Mouse (Mus musculus): ENCODE measurements around the gene Wfdc3.
A peak's percentile ranks its signal among the peaks of the same experiment; 100 is the strongest.

Wfdc3 gene

DNA sequence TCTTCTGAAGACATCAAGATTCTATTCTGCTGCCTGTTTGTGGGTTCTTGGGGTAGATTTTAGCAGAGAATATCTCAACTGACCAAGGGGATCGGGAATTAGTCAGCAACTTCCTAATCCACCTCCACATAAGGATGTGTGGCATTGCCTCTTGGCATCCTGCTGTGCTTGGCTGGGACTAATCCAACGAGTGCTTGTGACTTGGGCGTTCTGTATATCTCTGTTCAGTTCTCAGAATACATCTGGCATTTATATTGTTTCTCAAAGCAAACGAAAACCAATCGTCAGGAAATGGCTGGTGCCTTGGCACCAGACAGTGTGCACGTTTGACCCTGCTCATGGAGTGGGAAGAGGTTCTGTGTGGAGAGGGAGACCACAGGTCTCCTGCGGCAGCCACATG, 5.9 kb downstream of the Wfdc3 start:
- DNase-seq (ENCODE audit: low read depth, low spot score): no peak

GRCm38 (mm10) chr2:164737377-164738090, 8.2 kb downstream of the Wfdc3 start:
- no peak for DNase-seq (ENCODE audit: low read depth, low spot score)

DNA sequence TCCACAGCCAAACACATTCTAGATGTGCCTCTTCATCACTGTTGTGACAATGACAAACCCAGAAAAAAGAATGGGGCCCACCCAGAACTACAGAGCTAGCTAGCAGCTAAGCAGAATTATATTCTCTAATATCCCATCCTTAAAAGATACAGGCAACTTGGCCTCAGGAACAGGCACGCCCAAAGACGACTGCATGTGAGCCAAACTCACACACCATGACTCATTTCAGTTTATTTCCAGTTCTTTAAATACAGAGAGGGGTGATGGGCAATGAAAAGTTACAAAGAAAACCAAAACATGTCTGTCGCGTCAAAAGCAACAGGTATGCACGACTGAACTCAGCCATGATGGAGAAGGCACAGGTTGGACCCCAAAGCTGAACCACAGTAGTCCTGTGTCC, 10.3 kb downstream of the Wfdc3 start:
- DNase-seq (ENCODE audit: low read depth, low spot score): no peak

DNA sequence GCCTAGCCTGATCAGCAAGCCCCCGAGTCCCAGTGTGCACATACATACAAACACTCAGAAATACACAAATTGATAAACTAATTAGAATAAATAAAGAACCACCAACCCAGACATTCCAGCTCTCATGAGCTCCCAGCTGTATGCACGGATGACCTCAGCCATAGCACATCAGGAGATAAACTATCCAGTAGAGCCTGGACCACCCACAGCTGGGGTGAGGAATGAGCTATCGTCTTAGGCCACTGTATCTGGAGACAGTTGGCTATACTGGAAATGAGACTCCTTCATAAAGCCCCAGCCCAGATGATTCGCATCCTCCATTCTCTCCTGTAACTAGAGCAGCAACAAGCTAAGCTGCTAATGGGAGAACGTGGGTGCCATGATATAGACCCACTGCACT, 10.9 kb downstream of the Wfdc3 start:
- no peak for DNase-seq (ENCODE audit: low read depth, low spot score)

GRCm38 (mm10) chr2:164733259-164733658, 12.5 kb downstream of the Wfdc3 start:
- DNase-seq (ENCODE audit: low read depth, low spot score): no peak

DNA sequence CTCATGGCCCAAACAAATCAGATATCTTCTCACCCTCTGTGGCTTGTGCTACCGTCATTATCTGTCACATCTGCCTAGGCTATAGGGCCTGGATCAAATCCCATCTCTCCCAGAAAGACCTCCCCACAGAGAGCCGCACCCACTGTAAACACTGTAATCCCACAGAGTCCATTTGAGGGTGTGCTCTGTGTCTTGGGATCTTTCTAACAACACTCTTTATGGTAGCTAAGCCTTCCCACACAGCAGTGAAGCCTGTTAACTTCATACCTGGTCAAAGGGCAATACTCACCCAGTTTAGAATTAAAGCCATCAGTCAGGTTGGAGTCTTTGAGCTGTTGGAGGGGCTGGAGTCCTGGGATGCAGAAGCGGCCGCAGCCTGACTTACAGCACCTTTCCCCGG, 14.0 kb downstream of the Wfdc3 start:
- DNase-seq (ENCODE audit: low read depth, low spot score): no peak

DNA sequence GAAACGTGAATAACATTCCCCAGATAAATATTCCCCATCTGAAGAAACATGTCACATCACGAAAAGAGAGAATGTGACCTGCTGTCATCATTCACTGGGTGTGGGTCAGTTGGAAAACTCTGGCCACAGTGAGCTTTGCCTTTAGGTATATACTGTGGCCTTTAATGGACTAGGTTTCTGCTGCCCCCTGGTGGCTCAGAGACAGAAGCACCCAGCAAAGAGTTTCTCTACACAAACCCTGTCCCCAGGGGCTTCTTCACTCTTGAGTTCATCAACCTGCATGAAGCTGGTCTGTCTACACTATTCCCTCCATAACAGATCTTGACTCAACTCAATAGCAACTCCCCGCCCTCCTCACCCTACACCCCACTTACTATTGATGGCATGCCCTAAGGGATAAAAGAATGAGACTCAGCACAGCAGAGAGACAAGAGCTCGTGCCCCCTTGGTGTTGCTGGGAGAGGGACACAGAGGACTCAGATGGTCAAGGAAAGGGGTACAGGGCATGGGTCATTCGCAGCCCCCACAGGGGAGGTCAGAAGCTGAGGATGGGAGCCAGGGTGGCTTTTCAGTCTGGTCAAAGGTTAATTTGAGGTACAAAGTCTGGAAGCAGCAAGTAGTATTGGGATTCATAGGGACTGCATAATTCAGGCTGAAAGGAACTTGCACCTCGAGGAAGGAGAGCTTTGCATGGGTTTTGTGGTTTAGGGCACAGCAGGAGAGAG, 19.7 kb downstream of the Wfdc3 start:
- peak; percentile 68 for DNase-seq (ENCODE audit: low read depth, low spot score)

DNA sequence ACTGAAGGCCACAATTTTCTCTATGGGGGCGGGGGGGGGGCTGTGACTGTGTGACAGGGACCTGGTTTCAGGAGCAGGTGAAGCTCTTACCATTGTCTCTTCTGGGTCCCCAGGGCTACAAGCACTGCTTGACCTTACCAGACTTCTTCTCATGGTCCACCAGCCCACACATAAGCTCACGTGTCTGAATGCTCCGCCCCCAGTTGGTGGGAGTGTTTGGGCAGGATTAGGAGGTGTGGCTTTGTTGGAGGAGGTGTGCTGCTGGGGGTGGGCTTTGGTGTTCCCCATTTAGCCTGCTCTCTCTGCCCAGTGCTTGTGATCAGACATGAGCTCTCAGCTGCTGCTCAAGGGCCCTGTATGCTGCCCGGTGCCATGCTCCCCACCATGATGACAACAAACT, 22.5 kb downstream of the Wfdc3 start:
- DNase-seq (ENCODE audit: low read depth, low spot score): peak; percentile 56

DNA sequence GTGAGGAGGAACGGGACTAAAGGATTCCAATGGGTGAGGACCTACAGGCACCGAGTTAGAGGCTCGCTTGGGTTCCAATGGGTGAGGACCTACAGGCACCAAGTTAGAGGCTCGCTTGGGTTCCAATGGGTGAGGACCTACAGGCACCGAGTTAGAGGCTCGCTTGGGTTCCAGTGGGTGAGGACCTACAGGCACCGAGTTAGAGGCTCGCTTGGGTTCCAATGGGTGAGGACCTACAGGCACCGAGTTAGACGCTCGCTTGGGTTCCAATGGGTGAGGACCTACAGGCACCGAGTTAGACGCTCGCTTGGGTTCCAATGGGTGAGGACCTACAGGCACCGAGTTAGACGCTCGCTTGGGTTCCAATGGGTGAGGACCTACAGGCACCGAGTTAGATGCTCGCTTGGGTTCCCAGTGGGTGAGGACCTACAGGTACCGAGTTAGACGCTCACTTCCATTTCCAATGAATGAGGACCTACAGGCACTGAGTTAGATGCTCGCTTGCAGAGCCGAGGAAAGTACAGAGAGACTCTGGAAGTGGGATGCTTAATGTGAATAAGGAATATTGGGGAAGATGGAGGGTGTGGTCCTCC, 29.4 kb downstream of the Wfdc3 start:
- DNase-seq (ENCODE audit: low read depth, low spot score): peak; percentile 32

GRCm38 (mm10) chr2:164715005-164715404, 30.7 kb downstream of the Wfdc3 start, which contains the start of gene Spint5:
Gene Spint5 (plus strand): TSS chr2:164715305.
- no peak for DNase-seq (ENCODE audit: low read depth, low spot score)

DNA sequence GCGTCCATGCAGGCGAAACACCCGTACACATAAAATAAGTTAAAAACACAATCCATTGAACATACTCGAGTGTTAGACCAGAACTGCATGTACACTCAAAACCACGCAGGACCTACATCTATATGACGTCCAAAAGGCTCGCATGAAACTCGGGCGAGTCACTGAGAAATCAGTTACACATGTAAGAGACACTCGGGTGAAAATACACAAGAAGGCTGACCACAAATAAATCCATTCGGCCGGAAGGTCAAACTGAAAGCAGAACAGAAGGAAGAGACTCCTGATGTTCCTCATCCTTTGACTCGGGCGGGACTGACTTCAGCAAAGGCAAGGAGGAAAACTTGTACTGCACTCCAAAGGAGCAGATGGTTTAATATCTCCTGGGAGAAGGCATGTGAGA, 39.7 kb downstream of the Wfdc3 start:
- DNase-seq (ENCODE audit: low read depth, low spot score): no peak

GRCm38 (mm10) chr2:164705328-164705727, 40.4 kb downstream of the Wfdc3 start:
- peak; percentile 18 for DNase-seq (ENCODE audit: low read depth, low spot score)

DNA sequence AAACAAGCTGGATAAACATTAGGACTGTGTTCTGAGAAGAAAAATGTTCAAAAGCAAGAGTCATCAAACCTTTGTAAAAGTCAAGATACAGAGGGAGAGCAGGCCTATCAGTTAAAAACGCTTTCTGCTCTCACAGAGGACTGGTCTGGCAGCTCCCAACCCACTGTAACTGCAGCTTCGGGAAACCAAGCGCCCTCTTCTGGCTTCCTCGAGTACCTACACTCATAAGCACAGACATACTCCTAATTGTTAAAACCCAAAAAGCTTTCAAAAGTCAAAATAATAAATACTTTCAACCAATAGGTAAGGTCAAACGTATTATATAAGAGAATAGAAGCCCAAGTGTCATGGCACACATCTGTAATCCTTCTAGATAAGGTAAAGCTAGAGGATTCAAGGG, 41.5 kb downstream of the Wfdc3 start:
- DNase-seq (ENCODE audit: low read depth, low spot score): peak; percentile 54

DNA sequence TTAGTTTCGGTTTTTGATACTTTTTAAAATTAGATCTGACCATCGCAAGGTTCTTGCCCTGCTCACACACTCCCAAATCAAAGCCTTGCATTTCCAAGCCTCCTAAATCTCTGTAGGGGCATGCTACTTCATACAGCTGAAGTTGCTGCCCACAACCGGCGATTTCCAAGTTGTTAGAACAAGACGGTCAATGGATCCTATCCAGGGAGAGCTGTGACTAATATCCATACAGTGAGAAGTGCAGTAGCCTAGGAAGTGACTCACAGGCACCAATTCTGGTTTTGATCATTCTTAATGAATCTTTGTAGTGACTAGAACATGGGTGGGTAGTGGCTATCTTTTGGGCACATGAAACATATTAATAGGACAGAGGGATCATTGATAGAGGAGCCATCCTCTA, 44.0 kb downstream of the Wfdc3 start:
- no peak for DNase-seq (ENCODE audit: low read depth, low spot score)

DNA sequence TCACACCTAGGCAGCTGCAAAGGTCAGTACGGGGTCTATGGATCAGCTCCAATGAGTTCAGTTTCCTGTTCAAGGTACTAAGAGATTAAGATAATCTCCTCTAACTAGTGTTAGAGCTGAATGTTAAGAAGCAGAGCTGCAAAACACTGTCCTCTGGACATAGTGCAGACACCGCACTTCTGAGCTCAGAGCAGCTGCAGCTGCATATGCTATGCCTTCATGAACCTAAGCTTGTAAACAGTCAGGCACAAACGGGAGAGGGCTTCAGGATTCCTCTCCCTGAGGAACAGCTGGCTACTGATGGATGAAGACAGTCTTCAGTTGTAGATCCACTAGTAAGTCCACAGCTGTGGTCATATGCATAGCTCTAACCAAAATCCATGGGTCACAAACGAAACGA, 44.8 kb downstream of the Wfdc3 start:
- no peak for DNase-seq (ENCODE audit: low read depth, low spot score)

GRCm38 (mm10) chr2:164698201-164698600, 47.5 kb downstream of the Wfdc3 start, which contains the start of gene Spint4:
Gene Spint4 (plus strand): TSS chr2:164698501.
- DNase-seq (ENCODE audit: low read depth, low spot score): peak; percentile 26

- no peak for DNase-seq (ENCODE audit: low read depth, low spot score)
These were observed 60.9 kb downstream of the Wfdc3 start, which contains the start of gene Wfdc13 for GRCm38 (mm10) chr2:164684807-164685206. Gene Wfdc13 (plus strand): TSS chr2:164685107.

Data from ZHBTc4 (cell line).